16 mouse cellular contexts compared by ENCODE assay signal in the genomic region with DNA sequence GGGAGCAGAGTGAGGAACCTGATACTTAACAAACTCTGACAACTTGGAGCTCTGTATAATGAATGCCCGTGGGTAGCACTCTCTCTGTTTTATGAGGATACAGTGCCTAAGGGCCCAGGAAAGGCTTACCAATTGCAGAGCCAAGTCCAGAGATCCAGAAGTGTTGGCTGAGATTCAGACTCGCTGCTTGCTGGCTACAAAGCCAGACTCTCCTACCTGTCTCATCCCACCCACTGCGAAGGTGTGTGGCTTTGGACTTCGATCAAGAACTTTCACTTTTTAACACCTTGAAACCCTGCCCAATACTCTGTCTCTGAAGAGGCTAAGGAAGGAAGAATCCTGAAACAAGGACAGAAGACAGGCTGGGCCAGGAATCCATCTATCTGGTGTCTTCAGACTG. TPM values are rescaled to one million over a fixed set of nuclear protein-coding genes. Genes with fewer than 3 reads are reported as not detected.
DNase-seq lines count a peak whose midpoint lies in the region; ATAC-seq and TF ChIP-seq lines count a peak whose summit lies in the region.
"Had no signal": no experiment of that assay in that cellular context is flagged by ENCODE, and none has a peak within 500 bp of the region (broad histone marks: within the 10 kb centered on the region; RNA-seq: fewer than 3 reads in every experiment).

No protein-coding gene starts in this region.

- H3K9ac ChIP-seq in liver, postnatal 0 days (replicated peaks): peak overlapping the region; percentile 79; the same call in 1 of the 2 replicates
- H3K9ac ChIP-seq: lung, embryonic 14.5 days had no signal

- 80% methylated on average over 4 of the region's 4 CpGs for WGBS in liver, postnatal 0 days (ENCODE audit: insufficient replicate concordance)

- TF ChIP-seq EP300 in liver, postnatal 0 days (IDR thresholded peaks at IDR 0.05; ENCODE audit: low read depth): no peak

- DNase-seq in kidney, adult 8-10 months: peak; percentile 36 to 68
- no peak for DNase-seq in kidney, postnatal 10 days
- DNase-seq in NIH3T3 (ENCODE audit: low read depth): peak; percentile 56
- peak; percentile 42 to 58 for DNase-seq in kidney, postnatal 25 days
- DNase-seq in liver, postnatal 0 days: no peak
- DNase-seq in T-cell, adult 2 months (ENCODE audit: low spot score): no peak
- DNase-seq in adrenal gland, postnatal 25 days: no peak
- DNase-seq: adrenal gland, postnatal 14 days; cerebellum, adult 9-10 months; lung, embryonic 14.5 days; lung, postnatal 4 days; right cerebral cortex, postnatal 25 days had no signal

- H3K9me3 ChIP-seq in liver, postnatal 0 days (ENCODE audit: low read length): no peaks in the 10 kb centered on the region
- H3K9me3 ChIP-seq: heart, embryonic 15.5 days; midbrain, embryonic 10.5 days had no signal

- no peak for ATAC-seq in liver, postnatal 0 days
- ATAC-seq: CD4-positive, CD25-positive, alpha-beta regulatory T cell, adult 4 months; forebrain, embryonic 14.5 days had no signal

- H3K4me3 ChIP-seq in liver, postnatal 0 days (ENCODE audit: low read depth, low read length): peak overlapping the region; percentile 65
- H3K4me3 ChIP-seq: midbrain, embryonic 10.5 days had no signal

- H3K27me3 ChIP-seq in liver, postnatal 0 days (ENCODE audit: insufficient read depth, low read length): no peaks in the 10 kb centered on the region
- H3K27me3 ChIP-seq: heart, embryonic 15.5 days had no signal

- H3K4me2 ChIP-seq in liver, postnatal 0 days (ENCODE audit: low read depth, low read length): peak overlapping the region; percentile 97
- H3K4me2 ChIP-seq: lung, embryonic 14.5 days had no signal

- no peak overlapping the region for H3K27ac ChIP-seq in liver, postnatal 0 days (ENCODE audit: low read depth)
- H3K27ac ChIP-seq: heart, embryonic 15.5 days; midbrain, embryonic 10.5 days had no signal

- peaks cover 94% of the 10 kb centered on the region for H3K4me1 ChIP-seq in liver, postnatal 0 days (ENCODE audit: insufficient read depth)

- H3K36me3 ChIP-seq in liver, postnatal 0 days (replicated peaks; ENCODE audit: insufficient read depth, low read length): peaks cover 3% of the 10 kb centered on the region; the same call in 1 of the 2 replicates
- H3K36me3 ChIP-seq: heart, embryonic 15.5 days; midbrain, embryonic 10.5 days had no signal

- TF ChIP-seq CTCF in liver, postnatal 0 days (IDR thresholded peaks at IDR 0.05; ENCODE audit: low read depth): no peak

RNA-seq across cellular contexts. Expression of gene Steap3, which starts 9.3 kb away (rescaled TPM):
- 27.2 TPM in 2 replicates for polyA plus RNA-seq in liver, postnatal 0 days (2015; fragmentation: Nextera tagmentation; extraction: Ambion mirVana)
- 28.9 and 48.9 TPM in 2 replicates for total RNA-seq in adrenal gland, postnatal 25 days (2021)
- polyA plus RNA-seq: CD4-positive, CD25-positive, alpha-beta regulatory T cell, adult 4 months had no signal

Comparison
In these comparisons a context has a peak if more than half of its experiments do, and no peak if none do; other contexts are left out.
1. DNase-seq: peak in kidney, adult 8-10 months (2 of 2), NIH3T3 (single experiment) and kidney, postnatal 25 days (2 of 2); none in kidney, postnatal 10 days (single experiment), liver, postnatal 0 days (single experiment), T-cell, adult 2 months (single experiment) and adrenal gland, postnatal 25 days (single experiment).